Mouse (Mus musculus) forebrain, embryonic 14.5 days (tissue): ENCODE measurements at regions not wholly inside any gene's neighbourhood (a gene's known extent, or its start where the extent isn't known, plus 50 kb on each side); places are given as distances from the start of the nearest gene placed in this dataset.

Experiments used
- ATAC-seq: fragments of 200-750 bp; cut with Nextera tagmentation; 2 replicates; pipeline ENCODE4 v1.8.0; 2017; ENCODE audit warnings: mild to moderate bottlenecking, moderate library complexity
- DNase-seq: peaks from one replicate; pipeline ENCODE4 v3.0.0-alpha.2; 2015; ENCODE audit warnings: low spot score
- H3K27ac ChIP-seq: fragments of 300-500 bp; sonication (generic); 2 replicates; pipeline ENCODE4 v1.5.1; 2014; ENCODE audit warnings: low read depth, mild to moderate bottlenecking, control low read depth, low read length, moderate library complexity
- H3K27me3 ChIP-seq: fragments of 300-500 bp; sonication (generic); replicated peaks from 2 replicates; pipeline ENCODE4 v1.6.1; 2014; ENCODE audit warnings: low read length, control low read depth, mixed read lengths; ENCODE audit not compliant: control insufficient read depth, insufficient read depth
- H3K36me3 ChIP-seq: fragments of 300-500 bp; sonication (generic); 2 replicates; pipeline ENCODE4 v1.6.1; 2014; ENCODE audit warnings: low read length, control low read depth; ENCODE audit not compliant: control insufficient read depth, insufficient read depth
- H3K4me1 ChIP-seq: fragments of 300-500 bp; sonication (generic); 2 replicates; pipeline ENCODE4 v1.6.1; 2014; ENCODE audit warnings: antibody characterized with exemption, low read length, control low read depth; ENCODE audit not compliant: control insufficient read depth, insufficient read depth
- H3K4me2 ChIP-seq: fragments of 300-500 bp; sonication (generic); 2 replicates; pipeline ENCODE4 v1.6.1; 2014; ENCODE audit warnings: mild to moderate bottlenecking, control low read depth, low read length
- H3K4me3 ChIP-seq: fragments of 300-500 bp; sonication (generic); 2 replicates; pipeline ENCODE4 v1.5.1; 2014; ENCODE audit warnings: low read depth, low read length, control low read depth
- H3K9ac ChIP-seq: fragments of 300-500 bp; sonication (generic); 2 replicates; pipeline ENCODE4 v1.6.1; 2014; ENCODE audit warnings: mild to moderate bottlenecking, low read length, control low read depth, moderate library complexity
- H3K9me3 ChIP-seq: fragments of 300-500 bp; sonication (generic); replicated peaks from 2 replicates; pipeline ENCODE4 v1.6.1; 2016; ENCODE audit warnings: low read length, control low read depth, mixed read lengths; ENCODE audit not compliant: control insufficient read depth
- WGBS: fragments of 180-500 bp; shearing (Covaris S2); extraction: QIAGEN DNeasy Blood & Tissue Kit; methylation state at CpG from one replicate; pipeline ENCODE4 v1.1.7; 2014; 5-methylcytosine and 5-hydroxymethylcytosine counted together

DNA sequence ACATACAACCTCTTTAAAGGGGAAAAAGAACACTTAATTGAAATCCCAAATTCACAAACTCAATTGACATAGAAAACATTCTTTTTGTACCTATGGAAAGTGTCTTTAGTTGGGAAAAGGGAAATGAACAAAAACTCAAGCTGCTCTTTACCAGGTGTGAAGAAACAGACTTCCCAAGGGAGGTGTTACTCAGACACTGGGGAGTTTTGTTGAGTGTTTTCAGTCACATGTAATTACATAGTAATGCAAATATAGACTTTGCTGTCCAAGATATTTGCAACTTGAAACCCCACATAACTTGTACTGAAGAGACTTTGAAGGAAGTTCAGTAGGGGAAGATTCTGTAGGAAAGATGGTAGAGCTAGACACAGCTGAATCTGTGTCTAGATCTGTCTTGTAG is 547.7 kb upstream of the Zfp960 start:
- Histone ChIP-seq H3K9ac (no peak overlapping the region), H3K9me3 (no peaks in the 10 kb centered on the region), H3K4me1 (no peaks in the 10 kb centered on the region), H3K27ac (no peak overlapping the region), H3K27me3 (no peaks in the 10 kb centered on the region), H3K4me2 (no peak overlapping the region), H3K36me3 (no peaks in the 10 kb centered on the region), H3K4me3 (no peak overlapping the region)
- ATAC-seq (no peak), DNase-seq (no peak)

DNA sequence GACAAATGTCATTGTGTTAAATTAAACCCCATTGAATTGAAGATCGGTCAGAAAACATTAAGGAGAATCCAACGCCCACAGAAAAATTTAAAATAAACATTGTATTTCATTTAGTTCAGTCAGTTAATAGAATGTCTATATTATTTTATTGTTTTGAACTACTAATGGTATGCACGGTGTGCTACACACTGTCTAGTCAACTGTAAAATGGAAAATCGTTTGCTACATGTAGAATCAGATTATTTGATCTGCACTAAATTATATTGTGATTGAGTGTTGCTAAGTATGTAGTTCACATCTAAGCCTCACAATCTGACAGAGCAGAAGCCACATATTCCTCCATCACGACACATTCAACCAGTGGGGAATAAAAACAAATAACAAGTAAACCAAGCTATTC is 570.0 kb upstream of the Zfp960 start:
- Histone ChIP-seq H3K4me1 (no peaks in the 10 kb centered on the region), H3K4me2 (no peak overlapping the region), H3K9ac (no peak overlapping the region), H3K4me3 (no peak overlapping the region), H3K27me3 (no peaks in the 10 kb centered on the region), H3K27ac (no peak overlapping the region), H3K9me3 (no peaks in the 10 kb centered on the region), H3K36me3 (no peaks in the 10 kb centered on the region)
- no peak for DNase-seq
- WGBS: 42% methylated on average over 5 of the region's 5 CpGs
- ATAC-seq: peak; percentile 62

DNA sequence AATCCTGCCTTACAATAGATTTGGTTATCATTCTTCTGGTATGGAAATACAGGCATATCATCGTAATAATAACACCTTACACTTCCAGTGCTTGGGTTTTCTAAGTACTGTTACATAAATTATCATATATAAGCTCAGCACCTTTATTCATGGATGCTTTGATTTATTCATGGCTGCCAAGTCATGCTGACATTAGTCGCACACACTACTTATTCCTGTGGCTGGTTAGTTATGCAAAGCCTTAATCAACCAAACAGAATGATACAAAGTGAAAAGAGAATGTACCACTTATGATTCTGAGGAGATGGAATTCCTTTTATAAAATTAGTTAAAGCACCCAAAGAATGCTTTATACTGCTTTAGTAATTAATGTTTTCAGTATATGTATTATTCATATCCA is 570.4 kb upstream of the Zfp960 start:
- Histone ChIP-seq H3K27me3 (no peaks in the 10 kb centered on the region), H3K27ac (no peak overlapping the region), H3K4me3 (no peak overlapping the region), H3K9ac (no peak overlapping the region), H3K4me2 (no peak overlapping the region), H3K36me3 (no peaks in the 10 kb centered on the region), H3K9me3 (no peaks in the 10 kb centered on the region), H3K4me1 (no peaks in the 10 kb centered on the region)
- peak; percentile 60 for DNase-seq
- peak; percentile 88 for ATAC-seq
- WGBS: 22% methylated on average over 2 of the region's 2 CpGs

DNA sequence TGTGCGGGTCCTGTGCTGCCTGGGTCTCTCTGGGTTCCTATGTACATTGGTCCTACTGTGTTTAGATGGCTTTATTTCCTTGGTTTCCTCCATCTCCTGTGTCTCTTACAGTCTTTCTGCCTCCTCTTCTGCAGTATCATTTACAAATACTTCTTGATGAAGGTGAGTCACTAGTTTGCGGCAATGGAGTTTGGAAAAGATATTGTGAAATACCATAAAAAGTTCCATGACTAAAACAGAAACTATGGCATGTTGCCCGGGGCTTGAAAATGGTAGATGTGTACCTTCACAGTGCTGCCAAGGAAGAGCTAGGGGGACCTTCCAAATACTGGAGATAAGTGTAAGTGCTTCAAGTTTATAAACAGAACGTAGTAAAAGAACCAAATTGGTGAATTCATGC is 571.4 kb upstream of the Zfp960 start:
- DNase-seq: no peak
- Histone ChIP-seq H3K4me2 (no peak overlapping the region), H3K27me3 (no peaks in the 10 kb centered on the region), H3K9ac (no peak overlapping the region), H3K9me3 (no peaks in the 10 kb centered on the region), H3K4me1 (no peaks in the 10 kb centered on the region), H3K36me3 (no peaks in the 10 kb centered on the region), H3K27ac (no peak overlapping the region), H3K4me3 (no peak overlapping the region)
- no peak for ATAC-seq
- WGBS: 92% methylated on average over 4 of the region's 4 CpGs

GRCm38 (mm10) chr17:16486355-16486754 is 577.6 kb upstream of the Zfp960 start:
- Histone ChIP-seq H3K9ac (no peak overlapping the region), H3K27ac (no peak overlapping the region), H3K4me3 (no peak overlapping the region), H3K4me1 (no peaks in the 10 kb centered on the region), H3K36me3 (no peaks in the 10 kb centered on the region), H3K9me3 (no peaks in the 10 kb centered on the region), H3K27me3 (no peaks in the 10 kb centered on the region), H3K4me2 (no peak overlapping the region)
- no peak for ATAC-seq
- no peak for DNase-seq
- WGBS: 93% methylated on average over 5 of the region's 5 CpGs

- no peak overlapping the region for H3K27ac ChIP-seq
- DNase-seq: no peak
- H3K4me3 ChIP-seq: no peak overlapping the region
- H3K9me3 ChIP-seq: no peaks in the 10 kb centered on the region
- no peaks in the 10 kb centered on the region for H3K36me3 ChIP-seq
- no peak overlapping the region for H3K9ac ChIP-seq
- WGBS: 76% methylated on average over 2 of the region's 2 CpGs
- H3K27me3 ChIP-seq: no peaks in the 10 kb centered on the region
- no peak for ATAC-seq
- H3K4me2 ChIP-seq: no peak overlapping the region
- no peaks in the 10 kb centered on the region for H3K4me1 ChIP-seq
Measured at GRCm38 (mm10) chr17:16483976-16484375, 579.9 kb upstream of the Zfp960 start.

DNA sequence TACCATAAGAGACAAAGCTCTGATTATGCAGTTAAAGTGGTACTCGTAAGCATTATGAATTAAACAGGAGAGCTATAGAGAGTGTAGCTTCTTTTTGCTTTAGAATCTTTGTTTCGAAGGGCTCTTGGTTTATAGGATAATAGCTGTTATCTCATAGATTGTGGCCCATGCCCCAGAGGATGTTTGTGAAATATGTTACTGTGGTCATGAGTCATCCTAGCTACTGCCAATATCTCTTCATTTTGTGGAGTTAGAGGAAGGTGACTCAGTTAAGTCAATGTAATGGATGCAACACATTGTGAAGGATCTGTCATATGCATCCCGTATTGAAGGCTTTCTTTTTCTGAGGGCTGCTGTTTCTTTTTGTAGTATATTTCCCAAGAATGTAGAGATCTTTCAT is 582.2 kb upstream of the Zfp960 start:
- Histone ChIP-seq H3K36me3 (no peaks in the 10 kb centered on the region), H3K27ac (no peak overlapping the region), H3K4me3 (no peak overlapping the region), H3K4me2 (no peak overlapping the region), H3K27me3 (no peaks in the 10 kb centered on the region), H3K4me1 (no peaks in the 10 kb centered on the region), H3K9me3 (no peaks in the 10 kb centered on the region), H3K9ac (no peak overlapping the region)
- WGBS: 89% methylated on average over 3 of the region's 3 CpGs
- no peak for DNase-seq
- no peak for ATAC-seq

DNA sequence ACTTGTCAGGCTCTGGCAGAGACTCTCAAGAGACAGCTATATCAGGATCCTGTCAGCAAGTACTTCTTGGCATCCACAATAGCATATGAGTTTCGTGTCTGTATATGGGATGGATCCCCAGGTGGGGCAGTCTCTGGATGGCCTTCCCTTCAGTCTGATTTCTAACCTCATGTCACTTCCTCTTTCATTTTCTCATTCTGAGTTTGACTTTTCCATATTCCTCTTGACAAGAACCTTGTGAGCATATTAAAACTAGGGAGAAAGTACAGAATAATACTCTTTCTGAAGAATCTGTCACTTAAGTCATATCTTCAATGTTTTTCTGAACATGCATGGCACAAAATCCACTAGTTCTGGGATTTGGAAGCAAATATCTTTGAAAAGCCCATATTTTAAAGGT is 583.3 kb upstream of the Zfp960 start:
- Histone ChIP-seq H3K27ac (no peak overlapping the region), H3K4me1 (no peaks in the 10 kb centered on the region), H3K27me3 (no peaks in the 10 kb centered on the region), H3K36me3 (no peaks in the 10 kb centered on the region), H3K4me3 (no peak overlapping the region), H3K9me3 (no peaks in the 10 kb centered on the region), H3K4me2 (no peak overlapping the region), H3K9ac (no peak overlapping the region)
- ATAC-seq (no peak), DNase-seq (no peak)
- WGBS: 79% methylated on average over 1 of the region's 1 CpGs

DNA sequence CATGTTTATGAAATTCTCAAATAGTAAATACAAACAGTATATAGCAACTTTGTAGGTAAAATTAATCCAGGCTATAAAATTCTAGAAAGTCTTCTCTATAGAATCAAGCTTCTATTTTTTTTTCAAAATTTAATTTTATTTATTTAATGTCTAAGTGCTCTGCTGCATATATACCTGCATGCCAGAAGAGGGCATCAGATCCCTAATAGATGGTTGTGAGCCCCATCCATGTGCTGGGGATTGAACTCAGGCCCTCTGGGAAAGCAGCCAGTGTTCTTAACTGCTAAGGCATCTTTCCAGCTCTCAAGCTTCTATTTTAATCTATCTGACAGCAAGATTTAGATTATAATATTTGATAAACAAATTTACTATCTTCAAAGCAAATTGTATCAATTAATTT is 602.7 kb upstream of the Zfp960 start:
- H3K9ac ChIP-seq: no peak overlapping the region
- DNase-seq (no peak), ATAC-seq (no peak)
- no peaks in the 10 kb centered on the region for H3K9me3 ChIP-seq
- no peaks in the 10 kb centered on the region for H3K36me3 ChIP-seq
- no peak overlapping the region for H3K27ac ChIP-seq
- no peaks in the 10 kb centered on the region for H3K27me3 ChIP-seq
- no peak overlapping the region for H3K4me3 ChIP-seq
- H3K4me2 ChIP-seq: no peak overlapping the region
- no peaks in the 10 kb centered on the region for H3K4me1 ChIP-seq

- H3K9me3 ChIP-seq: no peaks in the 10 kb centered on the region
- no peak overlapping the region for H3K4me2 ChIP-seq
- no peak overlapping the region for H3K27ac ChIP-seq
- H3K4me1 ChIP-seq: no peaks in the 10 kb centered on the region
- H3K9ac ChIP-seq: no peak overlapping the region
- ATAC-seq: peak; percentile 29; the same call in 1 of the 2 replicates
- H3K27me3 ChIP-seq: no peaks in the 10 kb centered on the region
- DNase-seq: peak; percentile 37
- H3K4me3 ChIP-seq: no peak overlapping the region
- 27% methylated on average over 3 of the region's 3 CpGs for WGBS
- no peaks in the 10 kb centered on the region for H3K36me3 ChIP-seq
Measured at GRCm38 (mm10) chr17:16453098-16453497, 610.8 kb upstream of the Zfp960 start.
